Mouse (Mus musculus) intestine, embryonic 16.5 days (tissue): Measurements from ENCODE around the gene Ifi27. TPM values are rescaled to one million over a fixed set of nuclear protein-coding genes. Genes with fewer than 3 reads are reported as not detected.
A peak's percentile ranks its signal among the peaks of the same experiment; 100 is the strongest.

Source experiments
- ATAC-seq: fragments of 200-750 bp; cut with Nextera tagmentation; 2 replicates; pipeline ENCODE4 v1.8.0; 2017; ENCODE audit warnings: moderate TSS enrichment, moderate library complexity
- H3K27ac ChIP-seq: fragments of 300-500 bp; sonication (generic); 2 replicates; pipeline ENCODE4 v1.5.1; 2014; ENCODE audit warnings: mild to moderate bottlenecking, low read length
- H3K27me3 ChIP-seq: fragments of 300-500 bp; sonication (generic); replicated peaks from 2 replicates; pipeline ENCODE4 v1.6.1; 2014; ENCODE audit warnings: low read length, control low read depth, mixed read lengths; ENCODE audit not compliant: control insufficient read depth, insufficient read depth
- H3K36me3 ChIP-seq: fragments of 300-500 bp; sonication (generic); 2 replicates; pipeline ENCODE4 v1.6.1; 2014; ENCODE audit warnings: low read length, control low read depth; ENCODE audit not compliant: control insufficient read depth, insufficient read depth
- H3K4me1 ChIP-seq: fragments of 300-500 bp; sonication (generic); 2 replicates; pipeline ENCODE4 v1.6.1; 2014; ENCODE audit warnings: low read length, control low read depth, mixed read lengths; ENCODE audit not compliant: control insufficient read depth, insufficient read depth
- H3K4me2 ChIP-seq: fragments of 300-500 bp; sonication (generic); 2 replicates; pipeline ENCODE4 v1.6.1; 2014; ENCODE audit warnings: low read depth, low read length, control low read depth
- H3K4me3 ChIP-seq: fragments of 300-500 bp; sonication (generic); 2 replicates; pipeline ENCODE4 v1.5.1; 2014; ENCODE audit warnings: mild to moderate bottlenecking, low read length
- H3K9ac ChIP-seq: fragments of 300-500 bp; sonication (generic); 2 replicates; pipeline ENCODE4 v1.6.1; 2014; ENCODE audit warnings: low read depth, low read length
- H3K9me3 ChIP-seq: fragments of 300-500 bp; sonication (generic); 2 replicates; pipeline ENCODE4 v1.6.1; 2016; ENCODE audit warnings: low read length, control low read depth; ENCODE audit not compliant: control insufficient read depth
- WGBS: fragments of 180-500 bp; shearing (Covaris S2); extraction: QIAGEN DNeasy Blood & Tissue Kit; methylation state at CpG from one replicate; pipeline ENCODE4 v1.1.7; 2014; 5-methylcytosine and 5-hydroxymethylcytosine counted together
- polyA plus RNA-seq: library from polyadenylated mRNA; unstranded; fragments of >200 nt; fragmentation: Nextera tagmentation; extraction: Ambion mirVana; gene quantifications from 2 replicates; pipeline ENCODE4 v1.2.1, GENCODE M21; 2015

Gene Ifi27
- polyA plus RNA-seq = 40.8 and 45.4 TPM in 2 replicates

DNA sequence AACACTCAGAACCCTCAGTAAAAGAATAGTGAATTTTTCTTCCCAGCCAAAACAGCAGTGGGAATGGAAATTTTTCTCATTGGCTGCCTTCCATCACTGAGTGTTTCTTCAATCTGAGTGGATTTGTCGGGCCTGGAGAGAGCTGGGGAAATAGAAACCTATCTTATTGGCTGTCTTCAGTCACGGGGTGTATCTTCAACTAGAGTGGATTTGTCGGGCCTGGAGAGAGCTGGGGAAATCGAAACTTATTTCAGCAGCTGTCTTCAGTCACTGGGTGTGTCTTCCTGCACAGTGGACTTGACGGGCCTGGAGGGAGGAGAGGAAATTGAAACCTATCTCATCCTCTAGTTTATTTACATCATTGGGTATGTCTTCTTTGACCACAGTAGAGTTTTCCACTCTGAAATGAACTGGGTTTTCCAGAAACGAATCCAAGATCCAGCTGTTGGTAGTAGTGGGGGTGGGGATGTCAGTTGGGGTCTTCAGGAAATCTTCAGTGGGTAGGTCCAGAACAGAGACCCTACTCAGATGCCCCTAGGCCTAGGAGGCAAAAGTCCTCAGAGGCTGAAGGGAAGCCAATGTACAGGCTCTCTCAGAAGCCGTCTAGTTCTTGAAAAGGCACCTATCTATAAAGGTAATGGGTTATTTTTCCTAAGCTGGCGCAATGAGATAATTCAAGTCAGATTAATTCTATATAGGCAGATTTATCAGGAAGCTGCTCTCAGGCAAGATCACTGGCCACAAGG lies at the start of gene Ifi27:
Gene Ifi27, plus strand, starts transcription at position 226 of the 746 bp plus-strand sequence.
- H3K36me3 ChIP-seq = no peaks in the 10 kb centered on the region
- 0 out of 2 replicates have a peak, but pooled peaks cover 3% of the 10 kb centered on the region for H3K4me1 ChIP-seq
- ATAC-seq = peak; percentile 96
- peak within 1 kb of the TSS; percentile 78 for H3K27ac ChIP-seq
- no peaks in the 10 kb centered on the region for H3K27me3 ChIP-seq
- WGBS = 44% methylated on average over 8 of the region's 8 CpGs
- peak within 1 kb of the TSS; percentile 39 for H3K4me2 ChIP-seq
- peak within 1 kb of the TSS; percentile 23 for H3K4me3 ChIP-seq
- no peaks in the 10 kb centered on the region for H3K9me3 ChIP-seq
- peak within 1 kb of the TSS; percentile 38; the same call in 1 of the 2 replicates for H3K9ac ChIP-seq

DNA sequence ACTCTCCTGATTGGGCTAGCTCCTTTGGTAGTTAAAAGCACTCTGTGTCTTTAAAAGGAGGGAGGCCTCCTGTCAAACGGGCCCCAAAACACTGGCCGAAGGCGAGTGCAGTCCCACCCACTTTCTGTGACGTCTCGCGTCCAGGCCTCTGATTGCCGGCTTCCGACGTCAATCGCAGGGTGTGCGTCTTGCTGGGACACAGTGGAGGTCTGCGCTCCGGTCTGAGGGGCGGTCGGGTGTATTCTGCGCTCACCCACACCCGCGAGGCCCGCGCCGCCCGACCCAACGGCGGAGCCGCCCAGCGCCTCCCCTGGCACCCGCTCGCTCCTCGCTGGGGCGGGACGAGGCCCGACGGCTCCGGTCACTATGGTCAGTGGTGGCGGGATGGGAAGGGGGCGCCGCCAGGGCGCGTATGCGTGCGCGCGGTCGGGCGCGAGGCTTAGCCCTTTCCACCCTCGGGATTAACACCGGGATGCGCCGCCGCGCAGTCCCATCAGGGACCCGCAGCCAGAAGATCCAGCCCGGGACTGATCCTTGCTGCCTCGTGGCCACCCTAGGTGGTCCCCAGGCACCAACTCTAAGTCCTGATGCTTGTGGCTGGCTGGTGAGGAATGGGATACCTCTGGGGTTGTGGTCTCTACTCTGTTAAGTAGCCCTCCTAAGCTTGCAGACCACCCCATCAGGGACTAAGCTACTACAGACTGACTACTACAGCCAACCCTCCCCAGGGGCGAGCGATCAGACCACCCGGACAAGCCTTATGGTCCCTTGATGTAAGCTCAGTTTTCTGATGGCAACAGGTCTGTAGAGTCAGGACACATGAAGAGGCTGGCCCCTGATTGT lies 45.3 kb upstream of the Ifi27 start, which contains the start of gene Otub2:
Gene Otub2, plus strand, starts transcription at position 178 of the 843 bp plus-strand sequence.
- Histone ChIP-seq H3K4me2 (peak within 1 kb of the TSS; percentile 65), H3K9me3 (no peaks in the 10 kb centered on the region), H3K9ac (peak within 1 kb of the TSS; percentile 86), H3K27ac (0 out of 2 replicates have a peak within 1 kb of the TSS, but pooled peaks have one; percentile 36), H3K27me3 (no peaks in the 10 kb centered on the region), H3K4me3 (peak within 1 kb of the TSS; percentile 75), H3K36me3 (no peaks in the 10 kb centered on the region), H3K4me1 (peaks cover 6% of the 10 kb centered on the region)
- WGBS = under 1% methylated on average over 58 of the region's 58 CpGs
- peak; percentile 99 for ATAC-seq

DNA sequence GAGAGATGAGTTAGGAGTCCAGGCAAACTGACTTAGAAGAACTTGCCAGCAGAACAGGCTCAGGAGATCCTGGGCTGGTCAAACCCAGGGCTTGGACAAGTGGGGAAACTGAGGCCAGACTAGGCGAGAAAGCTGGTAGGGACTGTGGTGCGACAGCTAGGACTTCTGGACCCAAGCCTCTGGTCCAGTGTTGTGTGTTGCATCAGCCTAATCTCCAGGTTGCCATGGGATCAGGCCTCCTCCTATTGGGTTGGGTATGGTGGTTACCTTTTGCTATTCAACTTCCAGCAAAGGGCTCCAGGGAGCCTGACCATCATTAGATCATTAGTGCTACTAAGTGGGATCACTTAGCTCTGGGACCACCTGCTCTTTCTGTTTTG lies 44.7 kb upstream of the Ifi27 start:
- H3K9ac ChIP-seq = peak overlapping the region; percentile 86
- H3K9me3 ChIP-seq = no peaks in the 10 kb centered on the region
- peak overlapping the region; percentile 65 for H3K4me2 ChIP-seq
- no peaks in the 10 kb centered on the region for H3K36me3 ChIP-seq
- no peak overlapping the region for H3K27ac ChIP-seq
- ATAC-seq = no peak
- peak overlapping the region; percentile 75 for H3K4me3 ChIP-seq
- 71% methylated on average over 2 of the region's 2 CpGs for WGBS
- peaks cover 10% of the 10 kb centered on the region for H3K4me1 ChIP-seq
- H3K27me3 ChIP-seq = no peaks in the 10 kb centered on the region

DNA sequence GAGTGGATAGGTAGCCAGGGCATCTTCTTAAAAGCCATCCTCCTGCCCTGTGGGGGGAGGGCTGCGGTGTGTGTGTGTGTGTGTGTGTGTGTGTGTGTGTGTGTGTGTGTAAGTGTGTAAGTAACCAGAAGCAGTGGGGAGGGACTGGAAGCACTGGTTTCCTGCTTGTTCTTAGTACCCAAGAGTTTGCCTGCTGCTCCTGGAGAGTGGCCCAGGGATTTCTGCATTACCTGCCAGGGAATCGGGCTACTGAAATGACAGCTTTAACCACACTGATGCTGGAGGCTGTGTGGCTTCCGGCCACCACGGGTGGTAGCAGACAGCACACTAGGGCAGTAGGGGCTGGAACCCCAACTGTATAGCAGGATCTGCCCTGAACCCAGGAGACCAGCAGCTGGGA lies 44.0 kb upstream of the Ifi27 start:
- H3K27me3 ChIP-seq = no peaks in the 10 kb centered on the region
- peaks cover 10% of the 10 kb centered on the region for H3K4me1 ChIP-seq
- H3K4me2 ChIP-seq = no peak overlapping the region
- 73% methylated on average over 4 of the region's 4 CpGs for WGBS
- no peak overlapping the region for H3K4me3 ChIP-seq
- no peaks in the 10 kb centered on the region for H3K36me3 ChIP-seq
- no peak overlapping the region for H3K27ac ChIP-seq
- no peak for ATAC-seq
- H3K9ac ChIP-seq = no peak overlapping the region
- no peaks in the 10 kb centered on the region for H3K9me3 ChIP-seq

- Histone ChIP-seq H3K27me3 (no peaks in the 10 kb centered on the region), H3K4me2 (no peak overlapping the region), H3K27ac (no peak overlapping the region), H3K36me3 (no peaks in the 10 kb centered on the region), H3K4me1 (peaks cover 10% of the 10 kb centered on the region), H3K4me3 (no peak overlapping the region), H3K9ac (no peak overlapping the region), H3K9me3 (no peaks in the 10 kb centered on the region)
- no peak for ATAC-seq
- WGBS = 72% methylated on average over 7 of the region's 7 CpGs
Observed at GRCm38 (mm10) chr12:103391098-103391497, 42.9 kb upstream of the Ifi27 start.

DNA sequence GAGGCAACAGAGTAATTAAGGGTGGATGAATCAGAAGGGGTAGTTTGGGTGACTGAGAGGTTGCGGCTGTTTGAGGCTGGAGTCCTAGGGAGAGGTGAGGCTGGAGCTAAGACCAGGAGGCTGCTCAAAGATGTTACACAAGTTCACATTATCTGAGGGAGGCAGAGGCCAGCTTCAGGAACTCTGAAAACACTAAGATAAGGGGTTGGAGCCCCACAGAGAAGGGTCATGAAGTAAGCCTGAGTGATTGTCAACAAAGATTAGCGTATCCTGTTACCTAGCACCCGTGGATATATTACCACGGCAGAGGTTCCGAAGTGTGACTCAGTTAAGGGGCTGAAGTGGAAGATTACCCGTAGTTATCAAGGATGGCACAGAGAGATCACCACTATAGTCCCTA lies 40.5 kb upstream of the Ifi27 start:
- 33% methylated on average over 6 of the region's 6 CpGs for WGBS
- ATAC-seq = peak; percentile 63
- peaks cover 10% of the 10 kb centered on the region for H3K4me1 ChIP-seq

DNA sequence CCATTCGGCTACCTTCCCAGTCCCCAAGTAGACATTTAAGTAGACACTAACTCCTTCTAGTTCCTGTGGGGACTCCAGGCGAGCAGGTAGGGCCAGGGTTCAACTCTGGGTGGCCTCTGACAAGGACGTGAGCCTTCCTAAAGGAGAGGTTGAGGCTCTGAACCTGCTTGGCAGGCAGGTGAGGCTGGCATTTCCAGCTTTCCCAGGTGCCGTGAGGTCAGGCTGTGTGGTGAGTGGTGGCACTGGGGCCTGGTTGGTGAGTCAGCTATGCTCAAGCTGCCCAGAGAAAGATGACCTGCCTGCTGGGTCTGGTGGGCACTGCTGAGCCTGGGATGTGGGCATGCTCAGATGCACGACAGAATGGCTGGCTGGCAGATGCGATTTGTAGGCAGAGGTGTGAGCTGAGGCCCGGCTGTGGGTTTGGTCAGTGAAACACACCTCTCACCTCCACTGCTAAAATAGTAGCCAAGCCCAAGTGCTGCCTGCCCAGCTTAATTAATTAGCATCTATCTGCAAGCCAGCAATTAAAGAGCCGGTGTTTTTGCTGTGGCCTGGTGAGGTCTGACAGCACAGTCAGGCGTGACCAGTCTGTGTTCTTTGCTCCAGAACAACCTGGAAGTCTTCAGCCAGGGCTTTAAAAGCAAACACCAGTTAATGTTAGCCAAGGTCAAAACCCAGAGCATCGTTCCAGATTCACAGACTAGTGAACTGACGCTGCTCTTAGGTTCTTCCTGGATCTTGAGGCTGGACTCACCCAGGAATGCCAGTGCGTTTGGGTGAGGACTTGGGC lies 38.3 kb upstream of the Ifi27 start:
- Histone ChIP-seq H3K27me3 (no peaks in the 10 kb centered on the region), H3K9ac (no peak overlapping the region), H3K4me3 (no peak overlapping the region), H3K36me3 (no peaks in the 10 kb centered on the region), H3K27ac (no peak overlapping the region), H3K4me2 (no peak overlapping the region), H3K4me1 (peaks cover 6% of the 10 kb centered on the region; the same call in 1 of the 2 replicates), H3K9me3 (no peaks in the 10 kb centered on the region)
- 66% methylated on average over 12 of the region's 12 CpGs for WGBS
- no peak for ATAC-seq

More for the DNA sequence above, 40.5 kb upstream of the Ifi27 start:
- H3K9ac ChIP-seq = no peak overlapping the region
- H3K27ac ChIP-seq = no peak overlapping the region
- H3K27me3 ChIP-seq = no peaks in the 10 kb centered on the region
- H3K4me2 ChIP-seq = no peak overlapping the region
- H3K4me3 ChIP-seq = no peak overlapping the region
- no peaks in the 10 kb centered on the region for H3K9me3 ChIP-seq
- H3K36me3 ChIP-seq = no peaks in the 10 kb centered on the region

DNA sequence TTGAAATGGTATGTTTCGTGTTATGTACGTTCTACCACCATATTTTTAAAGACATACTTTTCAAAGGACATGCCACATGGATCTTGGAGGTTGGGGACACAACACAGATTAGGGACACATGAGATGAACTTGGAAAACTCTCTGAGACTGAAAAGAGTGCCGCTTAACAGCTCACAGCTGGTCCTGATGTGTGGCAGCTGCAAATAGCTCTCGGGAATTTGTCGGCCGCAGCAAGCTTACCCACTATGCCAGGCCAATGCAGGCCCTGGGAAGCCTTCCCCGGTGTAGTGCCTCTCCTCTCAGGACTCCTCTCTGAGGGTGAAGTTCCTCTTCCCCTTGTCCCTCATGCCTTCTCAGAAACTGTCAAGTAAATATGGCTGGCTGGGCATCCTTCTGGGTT lies 37.3 kb upstream of the Ifi27 start:
- no peak overlapping the region for H3K4me3 ChIP-seq
- no peaks in the 10 kb centered on the region for H3K27me3 ChIP-seq
- ATAC-seq = no peak
- H3K36me3 ChIP-seq = no peaks in the 10 kb centered on the region
- no peaks in the 10 kb centered on the region for H3K9me3 ChIP-seq
- H3K27ac ChIP-seq = no peak overlapping the region
- H3K4me1 ChIP-seq = peaks cover 6% of the 10 kb centered on the region; the same call in 1 of the 2 replicates
- no peak overlapping the region for H3K9ac ChIP-seq
- H3K4me2 ChIP-seq = no peak overlapping the region
- 75% methylated on average over 7 of the region's 7 CpGs for WGBS

DNA sequence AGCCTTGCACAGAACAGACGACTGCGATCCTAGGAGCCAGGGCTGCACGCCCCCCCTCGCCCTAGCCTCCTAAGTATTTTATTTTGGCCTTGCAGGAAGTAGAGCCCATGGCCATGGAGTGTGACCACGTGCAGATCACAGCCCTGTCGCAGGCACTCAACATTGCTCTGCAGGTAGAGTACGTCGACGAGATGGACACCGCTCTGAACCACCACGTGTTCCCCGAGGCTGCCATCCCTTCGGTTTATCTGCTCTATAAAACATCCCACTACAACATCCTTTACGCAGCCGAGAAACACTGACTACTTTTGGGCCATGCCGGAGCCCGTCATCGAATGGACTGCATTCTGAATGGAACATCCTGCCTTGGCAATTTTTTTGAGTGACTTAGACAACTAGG lies 29.9 kb upstream of the Ifi27 start:
- H3K36me3 ChIP-seq = peaks cover 12% of the 10 kb centered on the region

More for the DNA sequence above, 29.9 kb upstream of the Ifi27 start:
- 85% methylated on average over 18 of the region's 18 CpGs for WGBS
- H3K9me3 ChIP-seq = no peaks in the 10 kb centered on the region
- no peak overlapping the region for H3K4me3 ChIP-seq
- no peaks in the 10 kb centered on the region for H3K27me3 ChIP-seq
- H3K4me1 ChIP-seq = no peaks in the 10 kb centered on the region
- no peak for ATAC-seq
- H3K9ac ChIP-seq = no peak overlapping the region
- no peak overlapping the region for H3K4me2 ChIP-seq
- H3K27ac ChIP-seq = no peak overlapping the region
